Mouse (Mus musculus) heart, postnatal 25 days (tissue): ENCODE data around the gene Olfr1022. TPM values are rescaled to one million over a fixed set of nuclear protein-coding genes. Genes with fewer than 3 reads are reported as not detected.

Experiments
- DNase-seq: peaks from one replicate; pipeline ENCODE4 v3.0.0; 2022; ENCODE audit warnings: low spot score
- intact Hi-C: fragments of 180-260 bp; cut with DNase I; formaldehyde crosslinking; loops from one replicate; pipeline ENCODE4 v1.15.1; 2025
- total RNA-seq, 2 experiments: library from RNA; stranded (reverse); gene quantifications; 2 replicates each; pipeline ENCODE4 v1.2.3; 2021

Olfr1022 gene
- total RNA-seq: not detected

DNA sequence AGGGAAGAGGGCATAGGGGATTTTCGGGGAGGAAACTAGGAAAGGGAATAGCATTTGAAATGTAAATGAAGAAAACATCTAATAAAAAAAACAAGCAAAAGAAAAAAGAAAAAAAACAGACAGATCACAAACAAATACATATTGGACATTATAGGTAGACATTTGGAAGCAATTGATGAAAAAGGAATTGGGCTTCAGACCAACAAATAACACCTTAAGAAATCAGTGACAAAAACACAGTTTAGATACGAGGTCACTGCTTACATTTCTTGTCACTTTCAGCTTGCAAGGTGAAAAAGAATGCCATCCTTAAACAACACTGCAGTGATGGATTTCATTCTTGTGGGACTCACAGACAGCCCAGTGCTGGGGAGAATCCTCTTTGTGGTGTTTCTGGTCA lies at the start of gene Olfr1022:
TSS of gene Olfr1022 (plus strand) at position 301 of the 400 bp plus-strand sequence.
- intact Hi-C loops: no loop called here
- DNase-seq: no peak

DNA sequence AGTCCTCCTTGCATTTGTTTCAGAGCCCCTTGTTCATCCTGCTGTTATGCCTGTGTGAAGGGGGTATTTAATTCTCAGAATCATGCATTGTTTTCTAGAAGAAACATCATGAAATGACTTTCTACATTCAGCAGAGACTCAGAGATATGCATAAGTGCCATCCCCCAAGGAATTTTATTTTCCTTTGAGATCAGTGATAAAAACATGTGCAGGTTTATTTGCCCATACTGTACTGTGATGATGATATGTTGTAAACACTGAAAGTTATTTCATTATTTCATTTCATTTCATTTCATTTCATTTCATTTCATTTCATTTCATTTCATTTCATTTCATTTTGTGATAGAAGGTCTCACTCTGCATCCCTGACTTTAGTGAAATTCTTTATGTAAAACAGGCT lies 23.0 kb upstream of the Olfr1022 start, which contains the start of gene Olfr1019:
TSS of gene Olfr1019 (minus strand) at position 101 of the 400 bp plus-strand sequence.
- no peak for DNase-seq
- intact Hi-C loops: no loop called here

DNA sequence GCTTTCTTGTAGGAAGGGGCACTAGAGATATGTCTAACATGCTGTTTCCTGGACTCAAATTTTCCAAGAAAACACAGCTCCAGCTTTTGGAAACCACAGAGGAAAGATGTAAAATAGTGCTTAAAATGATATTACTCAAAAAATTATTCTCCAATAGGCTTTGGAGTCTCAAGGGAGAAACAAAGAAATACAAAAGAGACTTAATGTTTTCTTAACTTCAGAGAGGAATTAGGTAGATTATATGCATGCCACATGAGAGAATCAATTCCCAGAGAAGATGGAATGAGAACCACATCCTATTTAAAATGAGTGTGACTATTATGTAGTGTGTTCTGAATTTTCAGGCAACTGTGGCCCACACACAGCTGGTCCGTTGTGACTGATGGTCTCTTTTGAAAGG lies 21.7 kb upstream of the Olfr1022 start, which contains the start of gene Olfr1020:
TSS of gene Olfr1020 (plus strand) at position 301 of the 400 bp plus-strand sequence.
- intact Hi-C loops: no loop called here
- DNase-seq: no peak

DNA sequence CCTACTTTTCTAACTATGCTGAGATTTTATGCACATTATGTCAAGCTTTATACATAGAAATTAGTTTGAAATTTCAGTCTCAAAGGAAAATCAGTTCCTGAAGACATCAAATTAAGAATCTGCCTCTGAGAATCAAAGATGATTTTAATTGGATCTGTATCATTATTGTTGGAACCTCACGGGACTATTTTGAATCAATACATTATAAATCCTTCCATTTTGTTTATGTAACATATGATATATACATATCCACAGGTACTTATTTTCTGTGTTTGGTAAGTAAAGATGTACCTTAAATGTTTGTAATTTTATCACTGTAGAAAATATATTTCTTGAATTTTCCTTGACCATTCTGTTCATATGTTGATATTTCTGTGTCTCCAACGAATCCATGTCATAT lies 16.9 kb downstream of the Olfr1022 start, which contains the start of gene Olfr1023:
TSS of gene Olfr1023 (plus strand) at position 301 of the 400 bp plus-strand sequence.
- DNase-seq: no peak
- intact Hi-C loops: no loop called here

DNA sequence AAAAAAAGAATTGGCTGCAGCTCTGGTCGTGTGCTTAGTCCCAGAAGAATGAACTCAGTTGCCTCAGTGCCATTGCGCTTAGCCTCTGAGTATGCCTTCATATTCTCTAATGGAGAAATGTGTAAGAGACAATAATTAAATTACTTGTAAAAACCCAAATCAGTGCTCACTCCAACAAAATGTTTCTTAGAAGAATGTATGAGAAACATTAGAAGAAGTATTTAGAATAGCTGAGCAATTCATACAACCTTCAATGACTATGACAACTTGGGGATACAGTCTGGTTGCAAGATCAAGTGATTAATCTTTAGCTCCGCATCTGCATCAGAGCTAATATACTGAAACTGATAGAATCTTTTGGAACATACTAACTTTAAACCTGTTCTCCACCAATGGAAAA lies 36.6 kb downstream of the Olfr1022 start, which contains the start of gene Olfr1024:
TSS of gene Olfr1024 (minus strand) at position 101 of the 400 bp plus-strand sequence.
- intact Hi-C loops: no loop called here
- no peak for DNase-seq

DNA sequence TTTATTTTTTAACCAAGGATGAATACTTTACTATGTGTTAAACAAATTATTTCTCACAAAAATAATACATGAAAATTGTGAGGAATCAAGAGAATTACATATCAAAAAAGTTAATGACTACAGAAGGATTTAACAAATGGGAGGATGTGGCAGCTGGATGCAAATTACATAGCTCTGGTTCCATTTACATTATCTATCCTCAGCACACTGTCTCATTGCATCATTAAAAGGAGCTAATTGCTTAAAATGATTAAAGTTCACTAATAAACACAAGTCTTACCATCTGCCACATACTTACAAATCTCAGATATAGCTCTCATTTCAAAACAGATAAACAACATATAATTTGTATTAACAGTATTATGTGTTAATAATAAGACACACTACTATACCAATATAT lies 44.8 kb downstream of the Olfr1022 start:
- intact Hi-C loops: no loop called here
- no peak for DNase-seq

DNA sequence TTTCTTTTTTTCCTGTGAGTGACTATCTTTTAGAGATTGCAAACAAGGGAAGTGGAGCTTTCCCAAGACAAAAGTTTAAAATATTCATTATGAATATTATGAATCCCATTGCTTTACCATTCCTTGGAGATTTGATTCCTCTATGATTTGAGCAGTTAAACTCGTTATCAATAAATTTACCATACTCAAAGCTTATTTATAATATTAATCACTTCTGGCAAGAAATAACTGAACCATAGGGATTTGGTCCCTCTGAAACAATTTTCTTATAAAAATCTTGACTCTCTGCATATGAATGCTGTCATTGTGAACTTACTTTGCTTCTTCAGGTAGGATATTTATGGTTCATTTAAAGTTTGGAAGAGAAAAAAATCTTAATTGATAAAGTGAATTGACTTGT lies 46.5 kb downstream of the Olfr1022 start, which contains the start of gene Olfr1025-ps1:
TSS of gene Olfr1025-ps1 (plus strand) at position 301 of the 400 bp plus-strand sequence.
- no peak for DNase-seq
- intact Hi-C loops: no loop called here

Other genes starting within 250 kb of the Olfr1022 start
- gene Olfr1002, start 217.9 kb upstream of the Olfr1022 start, total RNA-seq: not detected
- gene Olfr154, start 204.1 kb upstream of the Olfr1022 start, total RNA-seq: not detected
- not detected for gene Olfr1006, start 189.8 kb upstream of the Olfr1022 start, total RNA-seq
- not detected for gene Olfr1008, start 179.2 kb upstream of the Olfr1022 start, total RNA-seq
- gene Olfr1009, start 153.2 kb upstream of the Olfr1022 start, total RNA-seq: not detected
- not detected for gene Olfr1012, start 105.8 kb upstream of the Olfr1022 start, total RNA-seq
- not detected for gene Olfr1013, start 101.5 kb upstream of the Olfr1022 start, total RNA-seq
- gene Olfr1014, start 95.9 kb upstream of the Olfr1022 start, total RNA-seq: not detected
- gene Olfr1015, start 86.6 kb upstream of the Olfr1022 start, total RNA-seq: not detected
- gene Olfr1016, start 66.0 kb upstream of the Olfr1022 start, total RNA-seq: not detected
- gene Olfr1018, start 50.1 kb upstream of the Olfr1022 start, total RNA-seq: not detected
- not detected for gene Olfr1019, start 23.1 kb upstream of the Olfr1022 start, total RNA-seq
- not detected for gene Olfr1020, start 21.6 kb upstream of the Olfr1022 start, total RNA-seq
- gene Olfr1023, start 17.0 kb downstream of the Olfr1022 start, total RNA-seq: not detected
- not detected for gene Olfr1024, start 36.5 kb downstream of the Olfr1022 start, total RNA-seq
- not detected for gene Olfr1025-ps1, start 46.6 kb downstream of the Olfr1022 start, total RNA-seq
- not detected for gene Olfr1026, start 53.0 kb downstream of the Olfr1022 start, total RNA-seq
- gene Olfr1028, start 81.8 kb downstream of the Olfr1022 start, total RNA-seq: not detected
- not detected for gene Olfr1029, start 105.3 kb downstream of the Olfr1022 start, total RNA-seq
- gene Olfr1030, start 110.7 kb downstream of the Olfr1022 start, total RNA-seq: not detected
- not detected for gene Olfr1031, start 121.7 kb downstream of the Olfr1022 start, total RNA-seq
- not detected for gene Olfr1032, start 136.9 kb downstream of the Olfr1022 start, total RNA-seq
- gene Olfr1033, start 152.0 kb downstream of the Olfr1022 start, total RNA-seq: 1 to 10 TPM; 5.3 to 6.2 TPM
- under 1 TPM; 0.14 to 0.16 TPM for gene Olfr1034, start 177.3 kb downstream of the Olfr1022 start, total RNA-seq
- not detected for gene Olfr1036, start 205.4 kb downstream of the Olfr1022 start, total RNA-seq
- gene Olfr1037, start 218.8 kb downstream of the Olfr1022 start, total RNA-seq: not detected